Mouse (Mus musculus) C2C12 (cell line): ENCODE results near the gene Rasgef1b. TPM values are rescaled to one million over a fixed set of nuclear protein-coding genes. Genes with fewer than 3 reads are reported as not detected.

Source experiments
- H3K27me3 ChIP-seq: one replicate; pipeline ENCODE4 v1.6.1; 2011; ENCODE audit not compliant: control insufficient read depth, insufficient read depth, insufficient read length
- H3K36me3 ChIP-seq: one replicate; pipeline ENCODE4 v1.6.1; 2011; ENCODE audit not compliant: control insufficient read depth, insufficient read depth
- H3K4me3 ChIP-seq: one replicate; pipeline ENCODE4 v1.5.1; 2011; ENCODE audit warnings: mild to moderate bottlenecking, control low read depth; ENCODE audit not compliant: poor library complexity, insufficient read depth, severe bottlenecking
- H3K79me2 ChIP-seq: one replicate; pipeline ENCODE4 v1.6.1; 2011; ENCODE audit not compliant: control insufficient read depth, insufficient read depth
- H3K79me3 ChIP-seq: one replicate; pipeline ENCODE4 v1.6.1; 2011; ENCODE audit warnings: low read depth, control low read depth
- H3ac ChIP-seq: one replicate; pipeline ENCODE3; 2011; ENCODE audit warnings: low read depth; ENCODE audit not compliant: control insufficient read depth, insufficient read length
- CEBPB ChIP-seq: IDR thresholded peaks from one replicate; pipeline ENCODE4 v1.6.1; 2011; ENCODE audit warnings: low read depth, mild to moderate bottlenecking, control low read depth, moderate library complexity
- CTCF ChIP-seq: IDR thresholded peaks from one replicate; pipeline ENCODE4 v1.5.1; 2011; ENCODE audit not compliant: control insufficient read depth, insufficient read depth, insufficient read length
- FOSL1 ChIP-seq: IDR thresholded peaks from one replicate; pipeline ENCODE4 v1.8.0; 2011; ENCODE audit warnings: mild to moderate bottlenecking, low read length; ENCODE audit not compliant: poor library complexity, insufficient read depth, severe bottlenecking
- MAX ChIP-seq: IDR thresholded peaks from one replicate; pipeline ENCODE4 v1.6.1; 2011; ENCODE audit warnings: mild to moderate bottlenecking, control low read depth
- MYOD1 ChIP-seq: IDR thresholded peaks from one replicate; pipeline ENCODE4 v1.6.1; 2011; ENCODE audit warnings: low read depth; ENCODE audit not compliant: control insufficient read depth, insufficient read length
- MYOG ChIP-seq: IDR thresholded peaks from one replicate; pipeline ENCODE4 v1.6.1; 2011; ENCODE audit not compliant: control insufficient read depth, insufficient read length; ENCODE audit errors: extremely low read depth
- USF1 ChIP-seq: IDR thresholded peaks from one replicate; pipeline ENCODE4 v1.6.1; 2011; ENCODE audit warnings: low read depth, mild to moderate bottlenecking, control low read depth, moderate library complexity
- polyA plus RNA-seq: library from polyadenylated mRNA; unstranded; fragments of >200 nt; fragmentation: generic; extraction: Trizol; gene quantifications from one replicate; pipeline ENCODE4 v1.2.1, GENCODE M21; 2012; ENCODE audit warnings: missing spikeins

The Rasgef1b gene
- polyA plus RNA-seq, 1 experiment = 0.05 TPM

- Histone ChIP-seq H3K4me3 (no peak overlapping the region), H3K36me3 (no peaks in the 10 kb centered on the region), H3ac (no peak overlapping the region), H3K79me2 (no peaks in the 10 kb centered on the region), H3K79me3 (no peaks in the 10 kb centered on the region), H3K27me3 (peaks cover 8% of the 10 kb centered on the region)
- TF ChIP-seq MYOD1 = no peak
- no peak for TF ChIP-seq MYOG
Measured at GRCm38 (mm10) chr5:99190941-99191800, 537.7 kb downstream of the Rasgef1b start.

DNA sequence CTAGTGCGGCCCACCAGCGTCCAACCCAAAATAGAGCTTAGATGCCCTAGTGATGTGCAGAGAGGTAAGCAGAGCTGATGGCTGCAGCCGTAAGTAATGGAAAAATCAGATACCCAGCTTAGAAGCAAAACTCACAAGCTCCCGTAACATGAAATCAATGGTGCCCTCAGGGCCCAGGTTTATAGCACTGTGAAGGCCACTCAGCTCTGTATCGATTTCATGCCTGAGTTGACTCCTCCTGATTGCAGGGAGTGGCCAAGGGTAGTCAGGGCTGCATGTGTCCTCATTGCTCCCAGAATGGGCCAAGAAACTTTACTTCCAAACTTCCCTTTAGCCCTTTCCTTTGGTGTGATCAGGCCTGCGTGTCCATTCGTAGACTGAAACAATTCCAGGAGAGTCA is 545.2 kb downstream of the Rasgef1b start:
- Histone ChIP-seq H3ac (no peak overlapping the region), H3K79me3 (no peaks in the 10 kb centered on the region), H3K4me3 (no peak overlapping the region), H3K36me3 (no peaks in the 10 kb centered on the region), H3K27me3 (no peaks in the 10 kb centered on the region), H3K79me2 (no peaks in the 10 kb centered on the region)
- TF ChIP-seq USF1 (no peak), CTCF (no peak), MYOD1 (no peak), CEBPB (no peak), FOSL1 (no peak), MAX (no peak), MYOG (no peak)

DNA sequence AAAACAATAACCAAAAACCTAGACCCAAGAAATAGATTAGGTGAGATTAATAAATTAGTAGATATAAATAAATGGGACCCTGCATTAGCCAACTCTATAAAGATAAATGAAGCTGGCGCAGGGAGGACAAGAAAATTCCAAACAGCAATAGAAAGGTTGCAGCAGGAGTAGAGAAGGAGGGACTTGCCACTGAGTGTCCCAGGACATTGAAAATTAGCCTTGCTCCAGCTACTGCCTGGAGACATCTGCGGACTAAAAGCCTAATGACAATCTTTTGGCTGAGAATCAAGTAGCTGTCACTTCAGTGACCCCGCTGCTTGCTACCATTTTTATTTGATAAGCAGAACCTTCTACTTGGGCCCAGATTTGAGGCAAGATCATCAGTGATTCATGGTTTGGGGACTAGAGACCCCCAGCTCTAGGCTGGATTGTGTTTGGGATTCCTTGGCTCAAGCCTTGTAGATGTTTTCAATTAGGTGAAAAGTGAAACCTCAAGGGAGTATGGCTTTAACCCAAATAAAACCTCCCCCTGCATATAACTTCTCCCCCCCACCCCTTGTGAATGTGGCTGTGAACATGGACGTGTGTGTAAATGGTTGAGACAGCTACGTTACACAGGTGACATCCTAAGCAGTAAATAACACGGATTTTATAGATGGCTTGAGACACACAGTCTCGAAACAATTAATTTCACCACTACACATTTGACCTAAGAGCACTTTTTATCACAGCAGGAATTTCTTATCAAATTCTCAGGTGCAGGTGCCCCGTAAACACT is 554.1 kb downstream of the Rasgef1b start:
- no peaks in the 10 kb centered on the region for H3K36me3 ChIP-seq
- H3K27me3 ChIP-seq = no peaks in the 10 kb centered on the region
- no peaks in the 10 kb centered on the region for H3K79me3 ChIP-seq
- no peak overlapping the region for H3ac ChIP-seq
- no peaks in the 10 kb centered on the region for H3K79me2 ChIP-seq
- no peak for TF ChIP-seq USF1
- no peak for TF ChIP-seq FOSL1
- TF ChIP-seq CTCF = no peak
- no peak for TF ChIP-seq MYOD1
- TF ChIP-seq CEBPB = no peak
- TF ChIP-seq MAX = no peak
- H3K4me3 ChIP-seq = no peak overlapping the region

DNA sequence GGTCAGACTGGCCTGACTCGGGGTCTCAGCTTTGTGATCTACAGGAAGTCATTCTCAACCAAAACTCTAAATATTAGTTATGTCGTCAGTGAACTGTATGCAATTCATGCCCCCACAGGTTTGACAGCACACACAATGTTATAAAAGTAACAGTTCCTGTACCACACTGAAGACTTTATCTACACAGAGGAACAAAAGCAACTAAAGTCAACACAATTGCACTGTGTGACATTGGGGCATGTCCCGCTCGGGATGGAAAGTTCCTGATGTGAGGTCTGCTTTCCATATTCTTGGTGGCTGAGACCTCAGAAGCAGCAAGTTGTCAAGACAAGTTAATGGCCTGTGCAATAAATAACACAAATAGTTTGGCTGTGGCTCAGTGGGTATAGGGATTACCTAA is 559.0 kb downstream of the Rasgef1b start:
- no peak overlapping the region for H3ac ChIP-seq
- no peaks in the 10 kb centered on the region for H3K27me3 ChIP-seq
- no peaks in the 10 kb centered on the region for H3K36me3 ChIP-seq
- TF ChIP-seq CEBPB (no peak), USF1 (no peak)
- no peak overlapping the region for H3K4me3 ChIP-seq
- no peaks in the 10 kb centered on the region for H3K79me3 ChIP-seq
- H3K79me2 ChIP-seq = no peaks in the 10 kb centered on the region

GRCm38 (mm10) chr5:99167767-99168166 is 561.1 kb downstream of the Rasgef1b start:
- H3K27me3 ChIP-seq = no peaks in the 10 kb centered on the region
- TF ChIP-seq MYOD1 = no peak
- no peak for TF ChIP-seq CTCF
- no peak for TF ChIP-seq MYOG
- no peak for TF ChIP-seq FOSL1
- no peak for TF ChIP-seq CEBPB
- no peak for TF ChIP-seq MAX
- TF ChIP-seq USF1 = no peak
- no peak overlapping the region for H3ac ChIP-seq
- no peaks in the 10 kb centered on the region for H3K79me3 ChIP-seq
- no peak overlapping the region for H3K4me3 ChIP-seq
- H3K36me3 ChIP-seq = no peaks in the 10 kb centered on the region
- H3K79me2 ChIP-seq = no peaks in the 10 kb centered on the region

Other genes starting within 250 kb of the Rasgef1b start
- gene Vamp9, start 177.2 kb upstream of the Rasgef1b start, polyA plus RNA-seq = not detected
- 171 TPM for gene Hnrnpd, start 249.9 kb upstream of the Rasgef1b start, polyA plus RNA-seq
- gene 4930524J08Rik, start 250.0 kb upstream of the Rasgef1b start, polyA plus RNA-seq = 10.2 TPM